Mouse (Mus musculus): ENCODE results near the gene Gm49450.

- no peak for TF ChIP-seq EP300 (optimal IDR thresholded peaks at IDR 0.05)
- TF ChIP-seq CTCF (IDR thresholded peaks at IDR 0.05; ENCODE audit: low read depth) = no peak
These were observed 5.0 kb downstream of the Gm49450 start for GRCm38 (mm10) chr15:98948382-98948781.
